Mouse (Mus musculus): ENCODE results near the gene C2cd4a.

C2cd4a gene

GRCm38 (mm10) chr9:67832046-67832605, at the start of gene C2cd4a:
Gene C2cd4a (minus strand): TSS chr9:67832330.
- DNase-seq (ENCODE audit: low spot score in 2 of 2), result no peak

- no peak for DNase-seq (ENCODE audit: low spot score in 2 of 2)
Measured at GRCm38 (mm10) chr9:67878197-67878769, 46.2 kb upstream of the C2cd4a start.

GRCm38 (mm10) chr9:67877081-67877718, 45.1 kb upstream of the C2cd4a start:
- DNase-seq (ENCODE audit: low spot score in 2 of 2), result no peak

- peak in 1 of 2 experiments; percentile 10 for DNase-seq (ENCODE audit: low spot score in 2 of 2)
Measured at GRCm38 (mm10) chr9:67875337-67875736, 43.2 kb upstream of the C2cd4a start.

- DNase-seq (ENCODE audit: low spot score in 2 of 2), result no peak
Measured at GRCm38 (mm10) chr9:67874522-67875222, 42.5 kb upstream of the C2cd4a start.

GRCm38 (mm10) chr9:67869691-67870450, 37.7 kb upstream of the C2cd4a start:
- DNase-seq (ENCODE audit: low spot score in 2 of 2), result no peak

- DNase-seq (ENCODE audit: low spot score in 2 of 2), result no peak
Measured at GRCm38 (mm10) chr9:67867411-67867810, 35.3 kb upstream of the C2cd4a start.

GRCm38 (mm10) chr9:67865411-67865810, 33.3 kb upstream of the C2cd4a start:
- DNase-seq (ENCODE audit: low spot score in 2 of 2), result no peak

- no peak for DNase-seq (ENCODE audit: low spot score in 2 of 2)
Measured at GRCm38 (mm10) chr9:67864011-67864410, 31.9 kb upstream of the C2cd4a start.

GRCm38 (mm10) chr9:67863332-67863731, 31.2 kb upstream of the C2cd4a start:
- no peak for DNase-seq (ENCODE audit: low spot score in 2 of 2)

- DNase-seq (ENCODE audit: low spot score in 2 of 2), result no peak
Measured at GRCm38 (mm10) chr9:67860273-67860672, 28.1 kb upstream of the C2cd4a start.

GRCm38 (mm10) chr9:67851150-67851549, 19.0 kb upstream of the C2cd4a start:
- DNase-seq (ENCODE audit: low spot score in 2 of 2), result no peak

GRCm38 (mm10) chr9:67849846-67850245, 17.7 kb upstream of the C2cd4a start:
- no peak for DNase-seq (ENCODE audit: low spot score in 2 of 2)

GRCm38 (mm10) chr9:67849397-67849796, 17.3 kb upstream of the C2cd4a start:
- DNase-seq (ENCODE audit: low spot score in 2 of 2), result no peak

GRCm38 (mm10) chr9:67847606-67848005, 15.5 kb upstream of the C2cd4a start:
- DNase-seq (ENCODE audit: low spot score in 2 of 2), result no peak

- no peak for DNase-seq (ENCODE audit: low spot score in 2 of 2)
Measured at GRCm38 (mm10) chr9:67846089-67846488, 14.0 kb upstream of the C2cd4a start.

- DNase-seq (ENCODE audit: low spot score in 2 of 2), result no peak
Measured at GRCm38 (mm10) chr9:67845648-67846047, 13.5 kb upstream of the C2cd4a start.

GRCm38 (mm10) chr9:67845012-67845411, 12.9 kb upstream of the C2cd4a start:
- DNase-seq (ENCODE audit: low spot score in 2 of 2), result no peak

GRCm38 (mm10) chr9:67842797-67843196, 10.7 kb upstream of the C2cd4a start:
- DNase-seq (ENCODE audit: low spot score in 2 of 2), result no peak

- DNase-seq (ENCODE audit: low spot score in 2 of 2), result peak; percentile 63 to 82
Measured at GRCm38 (mm10) chr9:67839981-67840859, 8.1 kb upstream of the C2cd4a start, which contains the start of gene Vps13c. Gene Vps13c (plus strand): TSS chr9:67840396.

GRCm38 (mm10) chr9:67837311-67837710, 5.2 kb upstream of the C2cd4a start:
- DNase-seq (ENCODE audit: low spot score in 2 of 2), result no peak

Measured in frontal cortex, postnatal 10 days (tissue).